Mouse (Mus musculus) mouse trophoblast stem cell (cell line): ENCODE data around the gene Pbx1.

ENCODE experiments used
- in situ Hi-C, 2 experiments: fragments of 300-500 bp; cut with MseI, MboI; formaldehyde crosslinking; loops; 2 replicates in 1 of 2; 3 replicates in 1 of 2; pipeline ENCODE4 v1.15.1; 2025

The Pbx1 gene

DNA sequence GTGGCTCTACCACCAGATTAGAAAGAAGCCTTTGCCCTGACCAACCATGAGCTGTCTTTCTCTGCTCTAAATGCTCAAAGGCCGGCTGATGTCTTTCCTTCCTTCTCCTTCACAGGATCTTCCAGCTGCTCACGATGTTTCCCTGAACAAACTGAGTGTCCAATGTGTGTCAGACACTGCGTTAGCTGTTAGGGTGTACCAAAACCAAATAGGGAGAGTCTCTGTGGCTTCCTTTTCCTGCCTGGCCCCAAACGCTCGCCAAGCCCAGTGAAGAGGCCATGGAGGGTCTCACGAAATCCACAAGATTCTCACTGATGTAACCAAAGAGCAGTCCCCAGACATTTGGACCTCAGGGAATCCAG lies 47.5 kb downstream of the Pbx1 start:
- in situ Hi-C loops: no loop called here

DNA sequence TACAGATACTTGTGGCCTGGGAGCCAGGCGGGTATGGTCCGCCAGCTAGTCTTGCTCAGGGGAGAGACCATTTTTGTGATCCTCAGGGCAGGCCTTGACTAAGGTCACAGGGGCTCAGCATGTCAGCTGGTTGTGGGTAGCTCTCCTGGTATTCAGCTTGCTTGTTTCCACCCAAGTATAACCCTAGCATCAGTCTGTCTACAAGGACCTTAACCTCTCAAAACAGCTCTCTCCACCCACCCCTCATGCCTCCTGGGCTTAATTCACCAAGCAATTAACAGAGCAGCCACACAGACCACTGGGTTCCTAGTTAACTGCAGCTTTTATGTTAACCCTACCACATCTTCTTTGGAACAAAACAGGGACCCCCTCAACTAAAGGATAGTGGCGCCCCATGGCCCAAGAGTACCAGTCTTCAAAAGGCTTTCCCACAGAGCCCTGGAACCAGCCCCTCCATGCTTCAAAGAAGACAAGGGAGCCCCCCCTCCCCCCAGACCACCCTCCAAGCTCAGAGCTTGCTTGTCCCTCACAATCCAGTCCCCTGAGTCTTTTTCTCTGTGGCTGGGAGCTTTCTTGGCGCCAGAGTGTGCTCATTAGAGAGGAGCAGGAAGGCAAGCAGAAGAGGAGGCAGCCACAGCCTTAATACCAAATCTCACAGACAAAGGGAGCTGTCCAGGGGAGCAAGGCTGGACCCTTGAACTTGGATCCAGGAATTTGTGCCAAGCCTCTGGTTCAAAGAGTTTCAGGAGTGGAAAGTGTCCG lies 48.1 kb downstream of the Pbx1 start:
- in situ Hi-C loops: no loop called here

DNA sequence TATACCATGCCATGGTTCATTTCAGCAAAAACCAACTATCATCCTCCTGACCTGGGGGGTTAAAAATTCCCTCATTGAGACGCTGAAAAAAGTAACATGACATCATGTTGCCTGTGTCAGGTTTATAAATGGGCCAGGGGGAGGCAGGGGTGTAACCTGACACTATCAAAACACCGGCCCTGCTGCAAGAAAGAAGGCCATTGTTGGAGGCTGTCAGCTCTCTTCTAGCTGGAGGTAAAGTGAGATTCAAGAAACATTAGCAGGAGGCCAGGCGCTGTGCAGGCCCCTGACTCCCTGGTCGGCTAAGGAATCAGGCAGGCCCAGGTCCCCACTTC lies 49.3 kb downstream of the Pbx1 start:
- in situ Hi-C loops: no loop called here

DNA sequence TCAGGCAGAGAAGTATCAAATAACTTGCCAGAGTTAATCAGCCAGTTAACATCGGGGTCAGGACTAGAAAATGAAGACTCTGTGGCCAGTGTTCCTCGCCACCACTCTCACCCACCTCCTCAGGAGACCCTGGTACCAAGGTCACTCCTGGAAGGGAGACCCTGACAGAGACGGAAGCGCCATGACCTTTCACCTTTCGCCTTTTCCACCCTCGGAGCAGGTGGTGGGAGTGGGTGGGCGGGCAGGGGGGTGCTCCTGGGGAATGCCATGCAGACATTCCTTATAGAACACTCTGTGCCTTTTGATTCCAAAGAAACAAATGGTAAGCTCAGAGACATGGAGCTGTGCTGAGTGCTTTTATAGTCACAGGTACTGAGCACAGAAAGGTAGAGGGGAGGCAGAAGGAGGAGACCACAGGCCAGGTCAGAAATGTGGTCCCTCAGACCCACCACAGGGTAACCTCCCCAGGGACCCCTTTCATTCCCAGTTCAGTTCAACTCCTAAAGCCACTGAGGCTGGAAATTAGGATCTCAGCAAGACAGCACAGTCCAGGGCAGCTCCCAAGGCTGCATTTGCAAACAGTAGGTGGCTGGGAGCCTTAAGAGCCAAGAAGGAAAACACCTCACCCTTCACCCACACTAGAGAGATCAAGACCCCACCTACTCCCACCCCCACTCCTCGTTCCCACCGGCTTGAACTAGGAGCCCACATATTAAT lies 49.8 kb downstream of the Pbx1 start:
- in situ Hi-C loops: no loop called here

DNA sequence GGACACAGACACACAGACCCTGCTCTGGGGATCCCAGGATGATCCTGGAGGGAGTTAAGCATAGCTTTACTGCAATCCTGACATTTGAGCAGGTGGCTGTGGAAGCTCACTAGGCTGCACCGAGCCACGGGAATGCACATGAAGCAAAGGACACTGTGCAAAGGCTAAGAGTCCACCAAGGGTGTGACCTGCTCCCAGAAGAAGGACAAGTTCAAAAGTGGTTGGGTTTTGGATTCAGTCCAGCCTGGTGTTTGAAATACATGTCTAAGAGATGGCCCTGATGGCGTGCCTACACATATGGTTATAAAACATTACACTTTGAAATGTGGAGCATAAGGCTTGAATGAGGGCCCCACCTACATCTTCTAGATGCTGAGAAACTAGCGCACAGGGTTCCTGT lies 50.6 kb downstream of the Pbx1 start:
- in situ Hi-C loops: no loop called here

DNA sequence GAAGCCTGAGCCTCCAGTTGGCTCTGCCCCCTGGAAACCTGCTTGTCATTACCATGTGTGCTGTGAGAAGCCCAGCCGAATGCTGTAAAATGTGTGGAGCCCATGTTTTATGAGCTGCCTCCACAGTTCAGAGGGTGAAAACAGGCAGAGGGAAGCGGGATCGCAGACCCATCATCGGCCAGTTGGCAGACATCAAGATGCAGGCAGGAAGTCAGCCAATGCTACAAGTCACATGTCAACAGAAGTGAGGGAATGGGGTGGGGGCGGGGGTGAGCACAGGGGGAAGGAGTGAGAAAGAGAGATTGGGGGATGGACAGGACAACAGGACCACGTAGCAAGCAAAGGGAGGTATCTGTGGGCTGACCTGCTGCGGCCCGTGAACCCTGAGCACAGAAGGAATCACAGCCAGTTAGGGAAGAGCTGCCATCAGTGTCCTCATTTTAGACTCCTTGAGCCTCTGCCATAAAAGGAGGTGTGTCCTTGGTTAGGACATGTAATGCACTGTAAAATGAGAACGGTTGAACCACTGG lies 51.8 kb downstream of the Pbx1 start:
- in situ Hi-C loops: no loop called here

DNA sequence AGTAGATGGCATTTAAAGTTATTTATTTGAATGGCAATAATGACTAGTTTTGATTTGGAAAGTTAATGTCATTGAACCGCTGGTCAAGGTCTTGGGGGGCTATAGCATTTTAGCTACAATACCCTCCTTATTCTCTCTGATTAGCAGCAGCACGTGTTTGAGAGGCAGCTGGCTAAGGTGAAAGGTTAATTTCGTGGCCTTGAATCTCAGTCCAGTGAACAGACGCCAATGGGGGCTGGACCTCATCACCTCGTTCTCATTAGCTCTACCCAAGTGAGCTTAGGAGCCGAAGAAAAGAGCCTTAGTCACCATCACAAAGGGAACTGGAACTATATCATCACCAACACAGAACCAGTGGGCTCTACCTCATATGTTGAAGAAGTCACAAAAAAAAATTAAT lies 54.4 kb downstream of the Pbx1 start:
- in situ Hi-C loops: no loop called here

DNA sequence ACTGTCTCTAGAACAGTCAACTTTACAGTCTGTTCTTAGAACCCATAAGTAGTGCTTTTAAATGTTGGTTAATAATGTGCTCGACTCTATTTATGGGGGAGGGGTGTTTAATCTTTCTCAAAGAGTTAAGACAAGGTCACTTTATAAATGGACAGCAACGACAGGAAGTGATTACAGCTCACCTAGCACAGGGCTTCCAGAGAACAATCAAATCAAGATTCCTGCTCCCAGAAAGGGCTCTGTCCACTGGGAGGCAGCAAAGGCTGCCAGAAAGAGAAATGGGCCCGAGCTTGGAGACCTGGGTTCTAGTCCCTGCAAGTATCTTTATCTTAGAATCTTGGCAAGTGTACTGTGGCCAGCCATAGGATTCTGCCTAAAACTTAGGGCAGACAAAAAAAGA lies 55.7 kb downstream of the Pbx1 start:
- in situ Hi-C loops: no loop called here

DNA sequence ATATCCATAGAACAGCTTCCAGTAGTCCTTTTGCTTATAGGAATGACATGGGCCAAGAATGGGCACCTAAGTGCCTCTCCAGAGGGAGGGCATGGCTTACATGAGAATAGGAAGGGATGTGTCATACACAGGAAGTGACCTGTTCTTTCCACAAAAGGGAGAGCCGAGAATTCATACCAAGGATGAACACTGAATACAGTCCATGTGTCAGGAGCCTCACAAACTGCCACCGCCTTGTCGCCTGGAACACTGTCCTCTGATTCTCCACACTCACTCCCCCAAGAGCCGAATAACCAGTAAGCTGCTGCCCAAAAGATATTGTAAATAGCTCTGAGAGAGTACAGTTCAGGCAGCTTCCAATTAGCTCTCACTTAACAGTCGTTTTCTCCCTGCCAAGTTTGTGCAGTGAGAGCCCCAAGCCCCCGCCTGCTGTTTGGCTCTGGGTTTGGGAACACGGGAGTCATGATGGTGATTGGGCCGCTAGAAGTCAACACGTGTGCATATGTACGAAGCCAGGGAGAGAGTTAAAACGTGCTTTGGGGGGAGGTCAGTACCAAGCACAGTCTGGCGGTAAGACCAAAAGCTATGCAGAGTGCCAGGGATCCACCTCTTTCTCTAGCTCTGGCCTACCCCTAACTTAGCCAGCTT lies 57.0 kb downstream of the Pbx1 start:
- in situ Hi-C loops: no loop called here

DNA sequence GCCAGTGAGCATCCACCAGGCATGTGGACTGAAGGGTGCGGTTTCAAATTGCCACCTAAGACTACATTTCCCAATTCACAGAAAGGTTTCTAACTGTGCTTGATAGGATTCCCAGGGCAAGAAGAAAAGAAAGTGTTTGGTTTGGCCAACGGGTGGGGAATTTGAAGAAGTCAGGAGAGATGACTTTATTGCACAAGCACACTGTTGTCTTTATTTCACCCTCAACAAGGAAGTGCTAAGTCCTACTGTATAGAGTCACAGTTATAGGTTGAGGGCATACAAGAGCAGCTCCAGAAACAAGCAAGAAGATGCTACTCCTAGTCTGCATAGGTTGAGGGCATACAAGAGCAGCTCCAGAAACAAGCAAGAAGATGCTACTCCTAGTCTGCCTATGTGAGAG lies 60.0 kb downstream of the Pbx1 start:
- in situ Hi-C loops: no loop called here

DNA sequence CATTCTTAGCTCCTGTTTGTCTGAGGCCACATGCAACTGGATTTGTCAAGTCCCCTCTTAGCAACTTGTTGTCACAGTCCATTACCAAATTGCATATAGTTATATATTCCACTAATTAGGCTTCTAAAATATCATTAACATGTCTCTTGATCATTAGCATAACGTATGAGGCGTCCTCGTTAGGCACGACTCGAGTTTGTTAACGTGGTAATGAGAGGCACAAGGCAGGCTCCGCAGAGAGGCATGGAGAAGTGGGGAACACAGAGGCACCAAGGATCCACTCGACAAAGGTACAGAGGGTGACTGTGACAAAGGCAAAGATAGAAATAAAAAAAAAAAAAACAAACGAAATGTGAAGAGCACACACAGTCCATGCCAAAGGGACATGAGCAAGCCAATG lies 61.1 kb downstream of the Pbx1 start:
- in situ Hi-C loops: no loop called here

DNA sequence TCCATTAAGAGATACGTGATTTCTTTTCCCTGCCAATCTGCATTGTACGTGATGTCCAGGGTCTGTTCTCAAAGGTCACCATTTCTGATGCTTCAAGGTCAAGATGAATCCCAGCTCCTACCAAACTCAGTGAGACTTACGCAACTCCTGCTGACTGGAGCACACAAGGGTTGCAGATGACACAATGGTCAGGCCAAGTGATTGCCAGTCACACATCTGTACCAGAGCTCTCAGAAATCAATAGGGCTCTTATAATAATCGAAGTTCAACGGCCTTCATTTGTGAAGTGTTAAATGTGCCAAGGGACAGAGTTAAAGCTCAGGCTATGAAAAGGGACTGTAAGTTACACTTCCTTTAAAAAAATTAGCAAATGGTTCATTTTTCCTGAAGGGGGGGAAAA lies 65.8 kb downstream of the Pbx1 start:
- in situ Hi-C loops: no loop called here

DNA sequence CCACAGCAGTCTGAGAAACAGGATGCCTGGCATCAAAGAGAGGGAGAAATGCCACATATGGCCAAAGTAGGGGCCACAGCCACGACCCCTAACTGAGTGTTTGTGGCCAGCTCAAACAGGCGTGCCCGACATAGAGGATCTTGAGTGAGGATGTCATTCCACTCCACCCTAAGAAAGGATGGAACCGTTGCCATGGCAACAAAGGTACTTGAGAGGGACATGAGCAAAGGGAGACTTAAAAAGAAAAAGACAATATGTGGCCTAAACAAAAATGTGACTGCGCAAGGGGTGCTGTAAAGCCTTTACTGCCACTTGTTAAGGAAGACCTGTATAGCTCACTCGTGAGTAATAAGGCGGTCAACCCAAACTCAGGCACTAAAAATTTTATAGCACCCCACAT lies 67.7 kb downstream of the Pbx1 start:
- in situ Hi-C loops: no loop called here

DNA sequence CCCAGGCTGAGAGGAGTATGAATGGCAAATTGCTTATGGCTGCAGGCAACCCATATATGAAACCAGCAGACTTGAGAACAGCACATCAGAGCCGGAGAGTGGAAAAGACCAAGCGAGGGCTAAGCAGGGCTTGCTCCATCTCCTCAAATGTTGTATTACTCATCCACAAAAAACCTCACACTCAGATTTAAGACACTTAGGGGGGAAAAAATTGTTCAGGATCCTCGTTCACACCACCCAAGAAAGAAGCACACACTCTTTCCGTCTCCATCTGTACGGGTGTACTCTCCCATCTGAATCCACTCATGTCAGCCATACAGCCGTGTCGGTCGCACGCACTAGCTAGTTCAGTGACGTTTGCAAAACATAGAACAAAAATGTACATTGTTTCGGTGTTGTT lies 69.0 kb downstream of the Pbx1 start:
- in situ Hi-C loops: no loop called here

DNA sequence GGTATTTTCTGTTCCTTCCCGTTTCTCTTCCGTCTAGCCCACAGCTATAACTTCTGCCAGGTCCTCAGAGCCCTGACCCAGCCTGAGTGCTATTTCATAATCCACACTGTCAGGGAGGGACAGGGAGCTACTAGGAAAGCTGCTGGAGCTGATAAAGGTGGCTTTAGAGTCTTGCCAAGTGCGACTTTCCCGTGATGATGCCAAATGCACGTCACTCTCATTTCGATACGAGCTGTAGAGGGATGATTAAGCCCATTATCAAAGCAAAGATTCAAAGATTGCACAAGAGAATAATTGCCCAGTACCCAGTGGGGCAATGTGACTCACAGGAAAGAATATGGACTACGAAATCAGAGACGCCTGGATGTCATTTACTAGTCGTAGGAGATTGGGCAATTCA lies 69.6 kb downstream of the Pbx1 start:
- in situ Hi-C loops: no loop called here

DNA sequence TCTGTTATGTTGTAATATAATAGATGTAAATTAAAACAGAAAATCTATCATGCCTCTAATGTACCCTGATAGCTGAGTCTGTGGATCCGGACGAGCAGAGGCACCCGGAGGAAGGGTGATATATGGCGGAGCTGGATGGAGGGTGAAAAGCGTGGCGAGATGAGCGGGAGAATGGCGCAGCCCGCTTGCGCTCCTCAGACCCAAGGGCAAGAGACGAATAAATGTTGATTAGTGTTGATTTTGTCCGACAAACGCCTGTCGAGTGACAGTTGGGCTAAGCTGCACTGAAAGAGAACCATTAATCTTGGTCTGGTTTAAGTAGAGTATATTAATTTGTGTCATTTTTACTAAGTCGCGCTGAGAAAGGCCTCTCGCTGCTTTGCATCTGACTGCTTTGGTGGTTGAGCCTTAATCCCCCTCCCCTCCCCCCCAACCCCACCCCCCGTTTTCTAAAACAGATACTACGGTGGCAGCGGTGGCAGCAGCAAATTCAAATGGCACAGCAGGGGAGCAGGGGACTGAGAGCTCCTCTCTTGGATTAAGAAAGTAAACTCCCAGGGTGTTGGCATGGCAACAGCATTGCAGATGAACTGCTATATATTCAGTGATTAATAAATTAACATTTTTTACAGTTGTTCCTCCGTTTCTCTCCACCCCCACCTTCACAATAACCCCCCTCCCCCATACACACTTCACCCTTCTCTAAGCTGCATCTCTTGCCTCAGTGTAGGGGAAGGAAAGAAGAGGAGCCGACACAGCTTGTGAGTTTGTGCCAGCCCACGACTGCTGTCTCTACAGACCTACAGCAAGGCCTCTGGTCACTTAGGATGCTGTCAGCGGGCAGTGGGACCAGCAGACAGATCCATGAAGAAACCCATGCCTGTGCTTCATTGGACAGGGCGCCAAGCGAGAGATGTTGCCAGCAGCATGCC lies 74.1 kb downstream of the Pbx1 start:
- in situ Hi-C loops: no loop called here

DNA sequence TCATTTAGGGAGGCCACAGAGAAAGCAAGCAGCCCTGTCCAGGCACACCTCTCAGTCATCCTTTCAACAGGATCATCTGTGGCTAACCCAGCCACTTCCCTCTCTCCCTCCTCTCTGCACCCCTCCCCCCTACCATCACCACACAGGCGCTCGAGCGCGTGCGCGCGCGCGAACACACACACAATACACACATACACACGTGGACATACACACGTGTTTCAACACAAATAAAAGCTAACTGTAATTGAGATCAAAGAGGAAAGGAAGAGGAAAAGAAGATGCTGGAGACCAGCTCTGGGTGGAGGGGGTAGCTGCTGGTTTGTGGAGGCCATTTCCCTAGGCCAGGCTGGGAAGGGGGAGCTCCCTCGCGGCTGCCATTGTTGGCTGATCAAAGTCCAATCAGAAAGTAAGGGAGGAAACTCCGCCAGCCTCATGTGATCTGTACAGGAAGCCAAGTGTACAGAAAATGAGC lies 75.1 kb downstream of the Pbx1 start:
- in situ Hi-C loops: no loop called here

DNA sequence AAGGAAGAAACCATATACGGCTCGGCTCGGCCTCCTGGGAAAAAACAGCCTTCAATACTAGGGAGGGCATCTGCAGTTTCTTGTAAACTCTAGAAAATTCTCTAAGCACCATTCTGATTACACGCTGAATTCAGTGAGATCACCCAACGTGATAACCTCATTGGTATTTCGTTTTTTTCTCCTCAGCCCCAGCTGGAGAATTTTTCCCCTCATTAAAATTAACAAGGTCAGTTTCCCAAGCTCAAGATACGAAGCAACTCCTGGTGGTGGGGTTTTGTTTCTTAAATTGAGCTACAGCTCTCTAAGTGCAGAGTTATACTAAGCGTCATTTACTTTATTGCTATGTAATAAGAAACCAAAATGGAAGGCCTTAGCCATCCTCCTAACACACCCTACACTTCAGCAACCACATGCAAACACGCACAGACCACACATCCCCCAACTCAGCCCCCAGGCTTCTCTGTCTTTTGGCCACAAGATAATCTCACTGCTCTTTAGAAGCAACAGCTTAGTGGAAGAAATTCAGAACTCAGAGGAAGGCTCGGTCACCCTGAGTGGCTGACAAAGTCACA lies 76.0 kb downstream of the Pbx1 start:
- in situ Hi-C loops: no loop called here

DNA sequence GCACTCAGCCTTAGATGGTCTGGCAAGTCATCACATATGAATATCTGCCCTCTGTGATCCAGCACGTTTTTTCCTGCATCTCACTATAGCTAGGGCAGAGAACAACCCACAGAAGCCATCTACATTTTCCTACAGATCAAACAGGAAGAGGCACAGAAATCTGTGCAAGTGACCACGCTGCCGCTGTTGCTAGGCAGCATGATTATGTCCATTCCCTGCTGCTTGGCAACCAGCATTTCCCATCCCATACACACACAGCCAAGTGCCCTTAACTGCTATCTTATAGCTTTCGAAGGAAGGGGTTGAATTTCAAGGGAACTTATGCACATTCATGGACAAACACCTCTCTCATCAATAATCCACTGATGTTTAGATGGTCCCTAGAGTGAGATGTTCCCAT lies 77.1 kb downstream of the Pbx1 start:
- in situ Hi-C loops: no loop called here

DNA sequence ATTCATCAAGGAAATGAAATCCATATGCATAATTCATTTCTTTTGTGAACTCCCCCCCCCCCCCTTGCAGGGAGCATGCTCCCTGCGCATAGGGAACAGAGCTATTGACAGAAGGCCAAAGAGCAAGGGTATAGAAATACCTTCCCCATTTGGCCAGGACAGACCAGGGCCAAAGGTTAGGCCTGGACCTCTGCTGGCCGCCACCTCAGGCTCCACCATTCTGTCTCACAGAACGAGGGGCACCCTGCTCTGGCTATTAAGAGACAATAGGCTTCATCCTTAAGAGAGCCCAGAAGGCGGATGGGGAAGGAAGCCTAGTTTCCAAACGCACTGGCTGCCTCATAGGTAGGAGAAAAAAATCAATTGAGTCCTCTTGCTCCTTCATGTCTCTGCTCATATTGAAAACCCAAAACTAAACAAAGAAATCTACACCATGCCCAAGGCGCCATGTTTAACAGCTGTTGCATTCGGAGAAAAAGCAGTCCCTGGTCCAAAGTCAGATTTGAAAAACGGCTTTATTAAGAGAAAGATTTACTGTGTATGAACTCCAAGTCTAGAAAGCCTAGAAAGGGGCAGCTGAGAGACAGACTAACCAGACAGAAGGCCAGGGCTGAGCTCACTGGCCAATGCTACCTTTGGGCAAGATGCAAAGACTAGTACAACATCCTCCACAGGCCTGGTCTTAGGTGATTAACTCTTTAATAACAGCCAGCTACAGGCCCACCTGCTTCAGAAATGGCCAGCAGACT lies 83.9 kb downstream of the Pbx1 start:
- in situ Hi-C loops: no loop called here

DNA sequence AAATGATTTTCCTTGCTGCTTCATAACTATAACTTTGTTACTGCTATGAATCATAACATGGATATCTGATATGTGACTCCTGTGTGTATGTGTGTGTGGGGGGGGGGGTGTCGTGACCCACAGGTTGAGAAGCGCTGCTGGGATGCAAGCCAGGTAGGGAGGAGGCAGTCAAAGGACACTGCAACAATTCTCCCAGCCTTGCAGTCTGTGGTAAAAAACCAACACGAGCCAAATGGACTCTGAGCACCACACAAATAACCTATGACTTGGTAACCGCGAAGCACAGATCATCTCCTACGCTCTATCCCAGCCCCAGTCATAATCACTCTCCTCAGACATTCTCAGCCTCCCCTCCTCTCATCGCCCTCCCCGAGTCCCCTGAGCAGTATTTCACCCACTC lies 87.2 kb downstream of the Pbx1 start:
- in situ Hi-C loops: no loop called here
